Mouse (Mus musculus) midbrain, embryonic 13.5 days (tissue): ENCODE results near the gene Ddx55. TPM values are rescaled to one million over a fixed set of nuclear protein-coding genes. Genes with fewer than 3 reads are reported as not detected.
A peak's percentile ranks its signal among the peaks of the same experiment; 100 is the strongest.
"Not testable (repeated sequence)": the region's sequence is repeated elsewhere in the genome, so short reads cannot be mapped to it uniquely, and the experiment has no call there.

ENCODE experiments used
- ATAC-seq: fragments of 200-750 bp; cut with Nextera tagmentation; 2 replicates; pipeline ENCODE4 v1.8.0; 2017; ENCODE audit warnings: mild to moderate bottlenecking, moderate TSS enrichment, moderate library complexity
- H3K27ac ChIP-seq: fragments of 300-500 bp; sonication (generic); 2 replicates; pipeline ENCODE4 v1.5.1; 2015; ENCODE audit warnings: inconsistent platforms, mild to moderate bottlenecking, moderate library complexity
- H3K27me3 ChIP-seq: fragments of 300-500 bp; sonication (generic); 2 replicates; pipeline ENCODE4 v1.6.1; 2015; ENCODE audit warnings: mild to moderate bottlenecking, inconsistent platforms
- H3K36me3 ChIP-seq: fragments of 300-500 bp; sonication (generic); 2 replicates; pipeline ENCODE4 v1.6.1; 2015; ENCODE audit warnings: mild to moderate bottlenecking, inconsistent platforms
- H3K4me1 ChIP-seq: fragments of 300-500 bp; sonication (generic); replicated peaks from 2 replicates; pipeline ENCODE4 v1.6.1; 2015; ENCODE audit warnings: inconsistent platforms
- H3K4me2 ChIP-seq: fragments of 300-500 bp; sonication (generic); replicated peaks from 2 replicates; pipeline ENCODE4 v1.6.1; 2015; ENCODE audit warnings: moderate library complexity, mild to moderate bottlenecking, inconsistent platforms
- H3K4me3 ChIP-seq: fragments of 300-500 bp; sonication (generic); replicated peaks from 2 replicates; pipeline ENCODE4 v1.5.1; 2015; ENCODE audit warnings: mild to moderate bottlenecking, inconsistent platforms
- H3K9ac ChIP-seq: fragments of 300-500 bp; sonication (generic); replicated peaks from 2 replicates; pipeline ENCODE4 v1.6.1; 2015; ENCODE audit warnings: mild to moderate bottlenecking, inconsistent platforms
- H3K9me3 ChIP-seq: fragments of 300-500 bp; sonication (generic); 2 replicates; pipeline ENCODE4 v1.6.1; 2016; ENCODE audit warnings: mild to moderate bottlenecking, inconsistent platforms
- WGBS: fragments of 180-500 bp; shearing (Covaris S2); methylation state at CpG from one replicate; pipeline ENCODE4 v1.1.7; 2015; 5-methylcytosine and 5-hydroxymethylcytosine counted together
- polyA plus RNA-seq: library from polyadenylated mRNA; unstranded; fragments of >200 nt; fragmentation: Nextera tagmentation; extraction: Ambion mirVana; gene quantifications from 2 replicates; pipeline ENCODE4 v1.2.1, GENCODE M21; 2015

The Ddx55 gene
- polyA plus RNA-seq, 1 experiment from 2014 or later = 28.0 TPM

- peaks cover 52% of the 10 kb centered on the region for H3K36me3 ChIP-seq
- no peak overlapping the region for H3K9ac ChIP-seq
- no peak overlapping the region for H3K4me2 ChIP-seq
- no peak overlapping the region for H3K27ac ChIP-seq
- WGBS = 95% methylated on average over 5 of the region's 5 CpGs
- H3K9me3 ChIP-seq = no peaks in the 10 kb centered on the region
- H3K27me3 ChIP-seq = no peaks in the 10 kb centered on the region
- no peak overlapping the region for H3K4me3 ChIP-seq
- no peak for ATAC-seq
- peaks cover 29% of the 10 kb centered on the region for H3K4me1 ChIP-seq
Measured at GRCm38 (mm10) chr5:124582515-124582914, 29.9 kb downstream of the Ddx55 start.

- Histone ChIP-seq H3K4me2 (no peak overlapping the region), H3K27me3 (no peaks in the 10 kb centered on the region), H3K9ac (no peak overlapping the region), H3K27ac (no peak overlapping the region), H3K9me3 (no peaks in the 10 kb centered on the region), H3K36me3 (peaks cover 85% of the 10 kb centered on the region), H3K4me1 (no peaks in the 10 kb centered on the region), H3K4me3 (no peak overlapping the region)
- 100% methylated on average over 3 of the region's 3 CpGs for WGBS
- ATAC-seq = no peak
Measured at GRCm38 (mm10) chr5:124592768-124593167, 40.1 kb downstream of the Ddx55 start.

- peak; percentile 100 for ATAC-seq
- peak overlapping the region; percentile 82 for H3K4me3 ChIP-seq
- H3K36me3 ChIP-seq = peaks cover 41% of the 10 kb centered on the region
- H3K9me3 ChIP-seq = no peaks in the 10 kb centered on the region
- peak overlapping the region; percentile 94 for H3K4me2 ChIP-seq
- H3K4me1 ChIP-seq = peaks cover 16% of the 10 kb centered on the region
- no peaks in the 10 kb centered on the region for H3K27me3 ChIP-seq
- 6% methylated on average over 30 of the region's 30 CpGs for WGBS
- H3K9ac ChIP-seq = peak overlapping the region; percentile 74
- 0 out of 2 replicates have a peak overlapping the region, but pooled peaks have one; percentile 37 for H3K27ac ChIP-seq
Measured at GRCm38 (mm10) chr5:124598224-124599174, 45.8 kb downstream of the Ddx55 start.

GRCm38 (mm10) chr5:124599726-124600125 is 47.1 kb downstream of the Ddx55 start:
- WGBS = 72% methylated on average over 8 of the region's 8 CpGs
- peak overlapping the region; percentile 82 for H3K4me3 ChIP-seq

GRCm38 (mm10) chr5:124602349-124602748 is 49.7 kb downstream of the Ddx55 start:
- H3K4me2 ChIP-seq = no peak overlapping the region
- H3K9ac ChIP-seq = no peak overlapping the region
- H3K27me3 ChIP-seq = no peaks in the 10 kb centered on the region
- H3K27ac ChIP-seq = no peak overlapping the region
- ATAC-seq = no peak
- WGBS = 67% methylated on average over 5 of the region's 5 CpGs
- H3K9me3 ChIP-seq = no peaks in the 10 kb centered on the region
- peaks cover 16% of the 10 kb centered on the region for H3K4me1 ChIP-seq
- H3K4me3 ChIP-seq = no peak overlapping the region
- H3K36me3 ChIP-seq = peaks cover 20% of the 10 kb centered on the region

More at GRCm38 (mm10) chr5:124599726-124600125, 47.1 kb downstream of the Ddx55 start:
- not testable (repeated sequence) for H3K9ac ChIP-seq, ATAC-seq, H3K9me3 ChIP-seq, H3K27me3 ChIP-seq, H3K27ac ChIP-seq
- peaks cover 16% of the 10 kb centered on the region for H3K4me1 ChIP-seq
- peak overlapping the region; percentile 94 for H3K4me2 ChIP-seq
- peaks cover 35% of the 10 kb centered on the region for H3K36me3 ChIP-seq

GRCm38 (mm10) chr5:124604296-124604695 is 51.6 kb downstream of the Ddx55 start:
- H3K4me1 ChIP-seq = peaks cover 5% of the 10 kb centered on the region
- H3K4me2 ChIP-seq = no peak overlapping the region
- ATAC-seq = no peak
- 92% methylated on average over 4 of the region's 4 CpGs for WGBS
- no peak overlapping the region for H3K27ac ChIP-seq
- no peaks in the 10 kb centered on the region for H3K9me3 ChIP-seq
- H3K9ac ChIP-seq = no peak overlapping the region
- peaks cover 36% of the 10 kb centered on the region for H3K36me3 ChIP-seq
- H3K4me3 ChIP-seq = no peak overlapping the region
- H3K27me3 ChIP-seq = no peaks in the 10 kb centered on the region

GRCm38 (mm10) chr5:124605041-124605622 is 52.5 kb downstream of the Ddx55 start:
- H3K4me1 ChIP-seq = no peaks in the 10 kb centered on the region
- WGBS = 91% methylated on average over 17 of the region's 17 CpGs
- no peak for ATAC-seq
- H3K27ac ChIP-seq = no peak overlapping the region
- H3K9me3 ChIP-seq = no peaks in the 10 kb centered on the region
- H3K9ac ChIP-seq = no peak overlapping the region
- H3K4me3 ChIP-seq = no peak overlapping the region
- H3K27me3 ChIP-seq = no peaks in the 10 kb centered on the region
- H3K4me2 ChIP-seq = no peak overlapping the region
- peaks cover 36% of the 10 kb centered on the region for H3K36me3 ChIP-seq

GRCm38 (mm10) chr5:124610965-124611364 is 58.3 kb downstream of the Ddx55 start:
- Histone ChIP-seq H3K36me3 (peaks cover 58% of the 10 kb centered on the region), H3K9me3 (no peaks in the 10 kb centered on the region), H3K27ac (no peak overlapping the region), H3K4me1 (no peaks in the 10 kb centered on the region), H3K27me3 (no peaks in the 10 kb centered on the region), H3K4me2 (no peak overlapping the region), H3K4me3 (no peak overlapping the region), H3K9ac (no peak overlapping the region)
- no peak for ATAC-seq
- 73% methylated on average over 10 of the region's 10 CpGs for WGBS

GRCm38 (mm10) chr5:124614709-124615108 is 62.0 kb downstream of the Ddx55 start:
- 94% methylated on average over 11 of the region's 11 CpGs for WGBS
- H3K4me3 ChIP-seq = no peak overlapping the region
- no peak overlapping the region for H3K4me2 ChIP-seq
- H3K27ac ChIP-seq = no peak overlapping the region
- no peaks in the 10 kb centered on the region for H3K4me1 ChIP-seq
- H3K27me3 ChIP-seq = no peaks in the 10 kb centered on the region
- no peaks in the 10 kb centered on the region for H3K9me3 ChIP-seq
- H3K9ac ChIP-seq = no peak overlapping the region
- peaks cover 61% of the 10 kb centered on the region for H3K36me3 ChIP-seq
- ATAC-seq = no peak

- no peak overlapping the region for H3K4me3 ChIP-seq
- H3K9me3 ChIP-seq = no peaks in the 10 kb centered on the region
- ATAC-seq = no peak
- no peaks in the 10 kb centered on the region for H3K4me1 ChIP-seq
- no peak overlapping the region for H3K9ac ChIP-seq
- peaks cover 61% of the 10 kb centered on the region for H3K36me3 ChIP-seq
- no peak overlapping the region for H3K4me2 ChIP-seq
- H3K27me3 ChIP-seq = no peaks in the 10 kb centered on the region
- 87% methylated on average over 10 of the region's 10 CpGs for WGBS
- no peak overlapping the region for H3K27ac ChIP-seq
Measured at GRCm38 (mm10) chr5:124618711-124619110, 66.0 kb downstream of the Ddx55 start.
